Mouse (Mus musculus) bone marrow macrophage, adult 2 months (primary cell): ENCODE results near the gene Dnah8. TPM values are rescaled to one million over a fixed set of nuclear protein-coding genes. Genes with fewer than 3 reads are reported as not detected.

Source experiments
- H3K27ac ChIP-seq: 2 replicates; pipeline ENCODE4 v1.5.1; 2012; ENCODE audit warnings: low read depth, low read length; ENCODE audit not compliant: insufficient read depth
- H3K4me1 ChIP-seq: 2 replicates; pipeline ENCODE4 v1.6.1; 2012; ENCODE audit warnings: low read length; ENCODE audit not compliant: control insufficient read depth, insufficient read depth
- H3K4me3 ChIP-seq: 2 replicates; pipeline ENCODE4 v1.5.1; 2012; ENCODE audit warnings: mild to moderate bottlenecking, low read length, moderate library complexity; ENCODE audit not compliant: insufficient read depth
- CTCF ChIP-seq: IDR thresholded peaks from 2 replicates; pipeline ENCODE4 v1.5.1; 2012; ENCODE audit warnings: low read depth, mild to moderate bottlenecking, low read length, moderate library complexity
- POLR2A ChIP-seq: IDR thresholded peaks from 2 replicates; pipeline ENCODE4 v1.6.1; 2012; ENCODE audit warnings: mild to moderate bottlenecking, low read depth, low read length, borderline replicate concordance
- polyA plus RNA-seq: library from polyadenylated mRNA; stranded (reverse); fragments of >200 nt; gene quantifications from 2 replicates; pipeline ENCODE4 v1.2.4, GENCODE M21; 2012; ENCODE audit not compliant: missing spikeins, insufficient read depth, insufficient read length

The Dnah8 gene
- polyA plus RNA-seq, 1 experiment: 0.64 TPM

DNA sequence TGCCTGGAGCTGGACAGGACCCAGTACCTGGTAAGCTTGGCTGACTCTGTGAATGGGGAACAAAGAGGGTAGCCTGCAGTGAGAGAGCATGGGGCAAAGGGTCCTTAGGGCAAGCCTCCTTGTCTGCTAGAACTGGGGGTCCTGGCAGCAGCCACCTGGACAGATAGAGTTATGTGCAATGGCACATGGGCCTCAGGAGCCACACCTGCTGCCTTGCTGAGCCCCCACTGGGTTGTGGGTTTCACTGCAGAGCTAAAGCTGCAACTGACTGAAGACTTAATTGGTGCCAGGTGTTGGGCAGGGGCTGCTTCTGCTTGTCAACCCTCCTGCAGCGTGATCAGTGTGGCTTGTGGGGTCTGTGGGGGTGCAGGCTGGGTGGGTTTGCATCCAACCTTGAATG, 267.9 kb downstream of the Dnah8 start:
- Histone ChIP-seq H3K27ac (no peak overlapping the region), H3K4me1 (no peaks in the 10 kb centered on the region), H3K4me3 (no peak overlapping the region)
- TF ChIP-seq POLR2A (no peak), CTCF (no peak)

DNA sequence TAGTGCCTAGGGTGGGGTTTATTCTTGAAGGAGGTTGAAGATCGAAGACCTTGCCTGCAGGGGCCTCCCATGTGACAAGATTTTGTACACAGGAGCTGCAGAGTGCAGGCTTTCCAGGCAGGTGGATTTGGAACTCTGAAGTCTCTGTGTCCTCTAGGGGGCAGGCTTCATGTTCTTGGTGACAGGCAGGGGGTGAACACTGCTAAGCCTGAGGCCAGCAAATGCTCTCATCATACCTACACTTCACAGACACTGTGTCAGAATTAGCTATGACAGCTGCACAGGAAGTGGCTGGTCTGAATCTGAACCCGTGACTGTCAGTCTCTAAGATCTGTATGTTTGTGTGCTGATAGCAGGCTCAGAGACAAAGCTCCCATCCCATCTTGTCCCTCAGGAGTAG, 268.6 kb downstream of the Dnah8 start:
- H3K27ac ChIP-seq: no peak overlapping the region
- no peak for TF ChIP-seq CTCF
- H3K4me1 ChIP-seq: no peaks in the 10 kb centered on the region
- no peak overlapping the region for H3K4me3 ChIP-seq

DNA sequence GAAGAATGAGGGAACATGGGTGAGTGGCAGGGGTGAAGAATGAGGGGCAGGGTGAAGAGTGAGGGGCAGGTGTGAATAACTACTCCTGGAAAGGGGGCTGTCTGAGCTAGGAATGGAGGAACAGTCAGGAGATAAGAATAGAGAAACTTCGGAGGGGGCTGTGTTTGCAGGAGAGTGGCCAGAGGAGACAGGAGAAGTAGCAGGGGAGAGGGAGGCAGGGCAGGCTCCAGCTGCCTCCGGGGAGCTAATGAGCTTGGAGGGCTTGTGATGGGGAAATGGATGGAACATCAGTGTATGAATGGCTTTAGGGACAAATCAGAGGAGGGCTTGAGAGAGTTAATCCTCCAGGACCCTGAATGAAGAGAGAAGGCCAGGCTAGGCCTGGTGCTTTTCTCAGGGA, 272.9 kb downstream of the Dnah8 start:
- no peak overlapping the region for H3K4me3 ChIP-seq
- no peak overlapping the region for H3K27ac ChIP-seq
- H3K4me1 ChIP-seq: no peaks in the 10 kb centered on the region
- no peak for TF ChIP-seq CTCF
- TF ChIP-seq POLR2A: no peak

DNA sequence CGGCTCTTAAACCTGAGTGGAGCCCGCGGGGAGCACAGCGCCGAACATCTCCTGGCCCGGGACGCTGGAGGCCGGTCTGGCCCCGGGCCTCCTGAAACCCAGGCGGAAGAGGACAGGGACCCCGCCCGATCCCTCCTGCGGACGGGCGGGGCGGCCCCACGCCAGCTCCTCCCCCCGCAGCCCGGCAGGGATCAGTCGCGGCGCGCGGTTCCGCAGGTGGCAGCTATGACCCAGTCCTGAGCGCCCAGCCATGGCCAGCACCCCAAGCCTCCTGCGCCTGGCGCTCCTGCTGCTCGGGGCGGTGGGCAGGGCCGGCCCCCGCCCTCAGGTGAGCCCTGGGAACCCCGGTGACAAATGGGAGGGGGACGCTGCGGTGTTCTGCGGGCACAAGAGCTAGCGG, 277.5 kb downstream of the Dnah8 start, which contains the start of gene Glp1r:
Glp1r (plus strand) TSS at position 191 of the 400 bp plus-strand sequence.
- H3K4me3 ChIP-seq: no peak within 1 kb of the TSS
- no peak within 1 kb of the TSS for H3K27ac ChIP-seq
- no peaks in the 10 kb centered on the region for H3K4me1 ChIP-seq
- TF ChIP-seq CTCF: no peak
- no peak for TF ChIP-seq POLR2A

DNA sequence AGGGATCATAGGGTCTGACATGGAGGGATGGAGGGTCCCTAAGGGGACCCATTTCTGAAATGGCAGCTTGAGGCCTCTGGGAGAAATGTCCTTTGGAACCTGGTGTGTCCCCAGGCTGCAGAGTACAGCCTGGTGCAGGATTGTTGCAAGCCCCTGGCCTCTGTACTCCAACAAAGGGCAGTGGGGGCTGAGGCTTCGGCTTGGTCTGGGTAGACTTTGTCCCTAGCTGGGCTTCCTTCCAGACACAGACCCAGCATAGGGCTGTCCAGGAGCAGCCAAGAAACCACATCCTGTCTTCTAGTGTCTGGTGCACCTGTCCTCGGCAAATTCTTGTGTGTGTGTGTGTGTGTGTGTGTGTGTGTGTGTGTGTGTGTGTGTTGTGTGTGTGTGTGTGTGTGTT, 279.9 kb downstream of the Dnah8 start:
- Histone ChIP-seq H3K4me1 (no peaks in the 10 kb centered on the region), H3K4me3 (no peak overlapping the region), H3K27ac (no peak overlapping the region)
- TF ChIP-seq CTCF: no peak
- no peak for TF ChIP-seq POLR2A

DNA sequence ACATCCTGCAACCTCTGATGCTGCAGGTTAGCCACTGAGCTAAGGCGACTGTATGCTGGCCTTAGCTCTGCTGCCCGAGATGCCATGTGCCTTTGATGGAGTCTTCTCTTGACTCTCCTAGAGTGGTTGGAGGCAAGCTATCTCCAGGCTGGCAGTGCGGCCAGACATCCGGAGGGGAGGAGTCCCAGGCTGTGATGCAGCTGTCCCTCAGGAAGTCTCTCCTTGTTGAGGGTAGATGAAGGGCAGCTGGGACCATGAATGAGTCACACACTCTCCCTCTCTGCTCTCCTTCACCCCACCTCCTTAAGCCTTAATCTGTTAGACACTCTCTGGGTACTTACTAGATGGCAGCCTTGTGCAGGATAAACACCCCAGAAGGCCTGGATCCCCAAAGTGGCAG, 283.4 kb downstream of the Dnah8 start:
- Histone ChIP-seq H3K27ac (no peak overlapping the region), H3K4me3 (no peak overlapping the region), H3K4me1 (no peaks in the 10 kb centered on the region)
- TF ChIP-seq POLR2A (no peak), CTCF (no peak)

DNA sequence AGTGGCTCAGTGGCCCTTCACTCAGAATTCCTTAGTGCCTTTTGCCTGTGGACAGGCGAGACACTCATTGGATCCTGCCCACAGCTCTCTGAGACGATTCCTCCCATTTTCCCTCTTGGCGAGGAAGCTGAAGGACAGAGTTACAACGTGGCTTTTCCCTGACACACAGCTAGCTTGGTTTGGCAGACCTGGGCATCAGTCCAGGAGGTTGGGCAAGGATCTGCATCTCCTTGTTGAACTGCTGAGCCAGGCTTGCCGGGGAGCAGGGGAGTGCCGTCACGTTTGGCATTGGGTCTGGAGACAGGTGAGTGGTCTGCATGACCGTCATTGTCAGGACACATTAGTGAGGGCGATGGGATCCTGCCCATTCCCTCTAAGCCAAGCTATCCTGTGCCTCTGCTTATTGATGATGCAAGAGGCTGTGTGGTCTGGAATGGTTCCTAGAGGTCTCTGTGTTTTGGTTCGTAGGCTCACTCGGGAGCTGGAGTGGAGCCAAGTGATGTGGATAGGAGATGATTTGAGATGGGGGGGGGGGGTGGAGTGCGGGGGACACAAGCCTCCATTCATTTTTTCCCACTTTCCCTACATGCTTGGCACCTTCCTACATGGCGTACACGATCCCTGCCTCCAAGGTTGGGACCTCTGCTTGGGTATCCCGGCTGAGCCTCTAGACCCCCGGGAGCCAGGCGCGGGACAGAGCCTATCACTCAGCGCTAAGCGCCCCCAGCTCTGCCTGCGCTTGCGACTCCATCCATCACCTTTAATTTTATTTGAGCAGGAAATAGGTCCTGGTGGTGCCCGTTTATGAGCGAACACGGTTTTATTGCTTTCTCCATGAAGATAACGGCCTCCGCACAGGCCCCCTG, 286.9 kb downstream of the Dnah8 start:
- no peak overlapping the region for H3K27ac ChIP-seq
- H3K4me3 ChIP-seq: no peak overlapping the region
- no peaks in the 10 kb centered on the region for H3K4me1 ChIP-seq
- no peak for TF ChIP-seq POLR2A

DNA sequence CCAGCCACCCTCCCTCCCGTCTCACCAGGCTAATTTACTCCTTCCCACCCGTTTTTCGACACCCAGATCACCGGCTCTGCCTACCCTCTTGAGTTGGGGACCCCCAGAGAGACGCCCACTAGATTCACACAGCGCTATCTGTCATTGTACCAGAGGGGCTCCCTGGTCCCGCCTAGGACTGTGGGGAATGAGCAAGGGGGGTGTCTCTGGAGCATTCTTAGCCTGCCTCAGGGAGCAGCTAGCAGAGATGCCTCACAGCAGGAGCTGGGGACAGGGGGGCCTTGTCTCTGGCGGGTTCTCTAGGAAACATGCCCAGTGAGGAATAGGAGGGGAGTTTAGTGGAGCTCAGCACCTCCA, 287.6 kb downstream of the Dnah8 start:
- H3K4me3 ChIP-seq: no peak overlapping the region
- TF ChIP-seq POLR2A (no peak), CTCF (no peak)
- no peak overlapping the region for H3K27ac ChIP-seq
- H3K4me1 ChIP-seq: no peaks in the 10 kb centered on the region

DNA sequence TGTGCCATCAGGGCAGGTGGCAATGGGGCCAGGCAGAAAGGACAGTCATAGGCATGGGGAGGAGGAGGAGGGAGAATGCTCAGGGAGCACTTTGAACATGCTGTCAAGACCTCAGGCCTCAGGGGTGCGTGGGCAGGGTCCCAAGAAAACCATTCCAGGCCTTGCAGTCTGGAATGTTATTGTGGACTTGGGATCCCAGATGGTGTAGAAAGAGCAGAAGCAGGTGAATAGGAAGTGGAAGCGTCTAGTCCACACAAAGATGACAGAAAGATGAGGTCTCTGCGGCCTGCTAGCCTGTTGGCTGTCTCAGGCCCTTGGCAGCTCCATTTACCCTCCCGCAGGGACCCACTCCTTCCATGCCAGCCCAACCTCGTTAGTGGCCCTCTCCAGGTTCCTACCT, 288.4 kb downstream of the Dnah8 start:
- Histone ChIP-seq H3K4me3 (no peak overlapping the region), H3K27ac (no peak overlapping the region), H3K4me1 (no peaks in the 10 kb centered on the region)
- no peak for TF ChIP-seq CTCF
- TF ChIP-seq POLR2A: no peak

DNA sequence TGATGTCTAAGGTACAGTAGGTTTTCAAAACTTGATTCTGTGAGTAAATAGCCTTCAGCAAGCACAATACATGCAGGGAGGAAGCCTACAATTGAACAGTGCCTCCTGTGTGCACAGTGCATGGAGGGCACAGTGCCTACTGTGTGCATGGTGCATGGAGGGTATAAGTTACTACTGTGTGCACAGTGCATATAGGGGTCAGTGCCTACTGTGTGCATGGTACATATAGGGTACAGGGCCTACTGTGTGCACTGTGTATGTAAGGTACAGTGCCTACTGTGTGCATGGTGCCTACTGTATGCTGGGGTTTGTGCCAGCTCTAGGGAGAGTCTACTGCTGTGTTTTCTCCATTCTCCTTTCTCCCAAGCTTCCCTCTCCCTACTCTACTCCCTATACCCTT, 290.1 kb downstream of the Dnah8 start:
- no peak overlapping the region for H3K27ac ChIP-seq
- no peaks in the 10 kb centered on the region for H3K4me1 ChIP-seq
- TF ChIP-seq POLR2A (no peak), CTCF (no peak)
- no peak overlapping the region for H3K4me3 ChIP-seq

DNA sequence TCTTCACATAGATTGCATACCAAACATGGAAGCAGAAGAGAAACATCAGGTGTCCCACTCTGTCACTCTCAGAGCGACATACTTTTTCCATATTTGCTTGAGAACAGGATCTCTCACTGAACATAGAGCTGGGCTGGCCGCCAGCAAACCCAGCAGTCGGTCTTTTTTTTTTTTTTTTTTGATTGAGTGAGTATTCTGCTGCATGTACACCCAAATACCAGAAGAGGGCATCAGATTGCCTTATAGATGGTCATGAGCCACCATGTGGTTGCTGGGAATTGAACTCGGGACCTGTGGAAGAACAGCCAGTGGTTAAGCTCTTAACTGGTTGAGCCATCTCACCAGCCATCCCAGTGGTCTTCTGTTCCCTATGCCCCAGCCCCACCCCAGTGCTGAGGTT, 299.4 kb downstream of the Dnah8 start:
- no peak overlapping the region for H3K27ac ChIP-seq
- no peak for TF ChIP-seq POLR2A
- TF ChIP-seq CTCF: no peak
- no peak overlapping the region for H3K4me3 ChIP-seq
- no peaks in the 10 kb centered on the region for H3K4me1 ChIP-seq

Other genes with a start within 250 kb of the Dnah8 start
- gene Btbd9, start 47.9 kb upstream of the Dnah8 start, polyA plus RNA-seq: 22.9 and 26.0 TPM in 2 replicates
- 46.4 and 53.3 TPM in 2 replicates for gene Glo1, start 2.5 kb downstream of the Dnah8 start, polyA plus RNA-seq